9 mouse cellular contexts compared by ENCODE assay signal in the genomic region with DNA sequence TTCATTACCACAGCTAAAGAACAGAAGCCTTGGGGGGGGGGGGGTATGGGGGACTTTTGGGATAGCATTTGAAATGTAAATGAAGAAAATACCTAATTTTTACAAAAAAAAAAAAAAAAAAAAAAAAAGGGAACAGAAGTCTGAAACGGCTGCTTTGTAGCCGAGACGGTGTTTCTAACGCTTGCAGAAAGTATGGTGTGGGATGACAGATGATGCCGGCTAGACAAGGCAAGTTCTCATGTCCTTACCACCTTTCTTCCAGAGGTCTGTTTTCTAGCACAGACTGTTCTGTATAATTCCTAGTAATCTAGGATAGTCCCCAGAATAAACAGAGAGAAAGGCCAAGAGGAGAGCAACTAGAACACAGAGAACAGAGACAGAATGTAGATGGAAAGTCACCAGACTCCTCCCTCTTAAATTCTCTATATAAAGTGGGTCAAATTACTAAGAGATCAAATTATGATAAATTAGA.
A peak's percentile ranks its signal among the peaks of the same experiment; 100 is the strongest.
DNase-seq lines count a peak whose midpoint lies in the region; ATAC-seq and TF ChIP-seq lines count a peak whose summit lies in the region.
"Had no signal": no experiment of that assay in that cellular context is flagged by ENCODE, and none has a peak within 500 bp of the region (broad histone marks: within the 10 kb centered on the region; RNA-seq: fewer than 3 reads in every experiment).

No protein-coding gene starts in this region.

- WGBS in heart, embryonic 16.5 days: 52% methylated on average over 5 of the region's 5 CpGs
- WGBS in forebrain, embryonic 11.5 days: 51% methylated on average over 5 of the region's 5 CpGs
- 19% methylated on average over 5 of the region's 5 CpGs for WGBS in liver, embryonic 14.5 days (ENCODE audit: insufficient replicate concordance)

- H3K4me1 ChIP-seq in heart, embryonic 16.5 days (ENCODE audit: control insufficient read depth, insufficient read depth, low read length): peaks cover 6% of the 10 kb centered on the region
- H3K4me1 ChIP-seq in MEL (ENCODE audit: control insufficient read depth in 1 of 2, insufficient read depth in 2 of 2, low read length in 2 of 2): peaks cover 9 to 18% of the 10 kb centered on the region in 2 experiments
- peaks cover 5% of the 10 kb centered on the region; the same call in 1 of the 2 replicates for H3K4me1 ChIP-seq in forebrain, embryonic 11.5 days (replicated peaks; ENCODE audit: control insufficient read depth, insufficient read depth, low read length)
- peaks cover 15 to 20% of the 10 kb centered on the region in 2 experiments for H3K4me1 ChIP-seq in liver, embryonic 14.5 days (replicated peaks; ENCODE audit: control insufficient read depth in 2 of 2, insufficient read depth in 2 of 2, low read length in 1 of 2)

- H3K36me3 ChIP-seq in heart, embryonic 16.5 days (ENCODE audit: control insufficient read depth, insufficient read depth): no peaks in the 10 kb centered on the region
- H3K36me3 ChIP-seq in MEL (ENCODE audit: control insufficient read depth in 1 of 2, insufficient read depth in 2 of 2, low read length in 2 of 2): peaks cover 0 to 25% of the 10 kb centered on the region in 2 experiments; a peak in 2 of 4 replicates
- no peaks in the 10 kb centered on the region for H3K36me3 ChIP-seq in forebrain, embryonic 11.5 days (ENCODE audit: control insufficient read depth, insufficient read depth, low read length)
- H3K36me3 ChIP-seq in liver, embryonic 14.5 days (replicated peaks; ENCODE audit: control insufficient read depth, insufficient read depth, low read depth): no peaks in the 10 kb centered on the region

- no peak for TF ChIP-seq RAD21 in MEL (IDR thresholded peaks at IDR 0.05; ENCODE audit: low read depth, low read length)

- no peaks in the 10 kb centered on the region for H3K27me3 ChIP-seq in heart, embryonic 16.5 days (ENCODE audit: control insufficient read depth, insufficient read depth, low read length)
- H3K27me3 ChIP-seq in MEL (ENCODE audit: control insufficient read depth in 1 of 2, insufficient read depth in 2 of 2, low read length in 2 of 2): no peaks in the 10 kb centered on the region
- no peaks in the 10 kb centered on the region for H3K27me3 ChIP-seq in forebrain, embryonic 11.5 days (ENCODE audit: control insufficient read depth, insufficient read depth, low read length)
- H3K27me3 ChIP-seq in liver, embryonic 14.5 days (ENCODE audit: control insufficient read depth, insufficient read depth, low read length): no peaks in the 10 kb centered on the region

- TF ChIP-seq CTCF in MEL (IDR thresholded peaks at IDR 0.05 in 2 of 3, conservative IDR thresholded peaks at IDR 0.05 in 1 of 3; ENCODE audit: control insufficient read depth in 1 of 3, insufficient read depth in 1 of 3, low read depth in 2 of 3, low read length in 3 of 3, poor library complexity in 1 of 3, severe bottlenecking in 1 of 3): no peak
- no peak for TF ChIP-seq CTCF in liver, embryonic 14.5 days (IDR thresholded peaks at IDR 0.05; ENCODE audit: low read depth)

- H3K4me2 ChIP-seq in heart, embryonic 16.5 days (ENCODE audit: low read depth, low read length): peak overlapping the region; percentile 81
- H3K4me2 ChIP-seq in forebrain, embryonic 11.5 days (ENCODE audit: low read depth, low read length, severe bottlenecking): no peak overlapping the region
- peak overlapping the region; percentile 96 for H3K4me2 ChIP-seq in liver, embryonic 14.5 days (ENCODE audit: low read depth)

- H3K9me3 ChIP-seq in heart, embryonic 16.5 days (replicated peaks; ENCODE audit: control insufficient read depth, low read length): no peaks in the 10 kb centered on the region
- H3K9me3 ChIP-seq in MEL (replicated peaks; ENCODE audit: insufficient read depth, low read length): no peaks in the 10 kb centered on the region
- no peaks in the 10 kb centered on the region for H3K9me3 ChIP-seq in forebrain, embryonic 11.5 days (ENCODE audit: control insufficient read depth, low read length)
- no peaks in the 10 kb centered on the region for H3K9me3 ChIP-seq in liver, embryonic 14.5 days (ENCODE audit: control insufficient read depth, low read length)

- no peak for TF ChIP-seq POLR2A in MEL (IDR thresholded peaks at IDR 0.05; ENCODE audit: control insufficient read depth in 1 of 2, insufficient read depth in 1 of 2, low read depth in 1 of 2, low read length in 2 of 2, poor library complexity in 1 of 2)

- no peak for ATAC-seq in heart, embryonic 16.5 days (replicated peaks; ENCODE audit: extremely low read depth, insufficient read depth, low FRiP score)
- ATAC-seq in forebrain, embryonic 11.5 days (replicated peaks; ENCODE audit: low FRiP score): no peak
- no peak for ATAC-seq in liver, embryonic 14.5 days (ENCODE audit: insufficient read depth)

- H3K79me2 ChIP-seq in MEL (ENCODE audit: control insufficient read depth, insufficient read depth, low read length, poor library complexity): no peaks in the 10 kb centered on the region; the same call in 1 of the 2 replicates

- H3K4me3 ChIP-seq in heart, embryonic 16.5 days (ENCODE audit: low read length): no peak overlapping the region
- H3K4me3 ChIP-seq in MEL (ENCODE audit: control insufficient read depth in 1 of 2, insufficient read depth in 1 of 2, low read depth in 2 of 2, low read length in 2 of 2): peak overlapping the region; percentile 46 to 60
- H3K4me3 ChIP-seq in forebrain, embryonic 11.5 days (ENCODE audit: low read depth, low read length): no peak overlapping the region
- no peak overlapping the region for H3K4me3 ChIP-seq in liver, embryonic 14.5 days (ENCODE audit: insufficient read depth in 1 of 2, low read depth in 2 of 2, low read length in 2 of 2)

- peak overlapping the region; percentile 73 for H3K9ac ChIP-seq in heart, embryonic 16.5 days (ENCODE audit: low read length)
- peak overlapping the region; percentile 88 for H3K9ac ChIP-seq in MEL (ENCODE audit: control insufficient read depth, low read depth, low read length, poor library complexity, severe bottlenecking)
- H3K9ac ChIP-seq in forebrain, embryonic 11.5 days (ENCODE audit: low read length): no peak overlapping the region
- no peak overlapping the region; the same call in 1 of the 2 replicates for H3K9ac ChIP-seq in liver, embryonic 14.5 days (replicated peaks)

- peak overlapping the region; percentile 86 for H3K27ac ChIP-seq in heart, embryonic 16.5 days (ENCODE audit: low read length)
- peak overlapping the region; percentile 97 for H3K27ac ChIP-seq in MEL (ENCODE audit: control insufficient read depth, low read depth, low read length)
- H3K27ac ChIP-seq in forebrain, embryonic 11.5 days (ENCODE audit: low read depth, low read length): peak overlapping the region; percentile 33
- no peak overlapping the region for H3K27ac ChIP-seq in liver, embryonic 14.5 days

- intact Hi-C loops in heart, postnatal 10 days (cut with DNase I): no loop called here
- intact Hi-C loops in left cerebral cortex, postnatal 14 days (cut with DNase I): no loop called here

- TF ChIP-seq EP300 in MEL (IDR thresholded peaks at IDR 0.05; ENCODE audit: low read depth in 1 of 2, low read length in 2 of 2): no peak
- no peak for TF ChIP-seq EP300 in liver, embryonic 14.5 days (IDR thresholded peaks at IDR 0.05; ENCODE audit: low read depth)

- no peak for DNase-seq in heart, postnatal 10 days
- peak; percentile 74 for DNase-seq in MEL (ENCODE audit: low read depth, low spot score)
- DNase-seq in forebrain, embryonic 11.5 days (ENCODE audit: low spot score): no peak
- no peak for DNase-seq in liver, embryonic 14.5 days (ENCODE audit: low read depth in 3 of 3, low spot score in 3 of 3)
- no peak for DNase-seq in left cerebral cortex, postnatal 14 days (ENCODE audit: low spot score in 2 of 2)
- no peak for DNase-seq in layer of hippocampus, adult 9-11 months
- DNase-seq in thymus, postnatal 14 days: no peak
- DNase-seq: cerebellum, adult 18-20 months had no signal

TF ChIP-seq in MEL, 35 proteins besides CTCF, POLR2A, EP300 and RAD21:
- TF ChIP-seq GABPA (IDR thresholded peaks at IDR 0.05; ENCODE audit: low read depth, low read length): no peak
- TF ChIP-seq SIN3A (IDR thresholded peaks at IDR 0.05; ENCODE audit: low read length): peak; percentile 36; the same call in 1 of the 2 replicates
- peak; percentile 86 for TF ChIP-seq ZNF384 (IDR thresholded peaks at IDR 0.05; ENCODE audit: low read depth, low read length)
- peak; percentile 4; the same call in 1 of the 2 replicates for TF ChIP-seq HCFC1 (IDR thresholded peaks at IDR 0.05; ENCODE audit: low read depth, low read length)
- TF ChIP-seq TBP (IDR thresholded peaks at IDR 0.05; ENCODE audit: low read depth, low read length): no peak; the same call in 1 of the 2 replicates

Comparison
In these comparisons a context has a peak if more than half of its experiments do, and no peak if none do; other contexts are left out.
1. H3K4me3 ChIP-seq: peak in MEL (2 of 2); none in heart, embryonic 16.5 days (single experiment), forebrain, embryonic 11.5 days (single experiment) and liver, embryonic 14.5 days (0 of 2).
2. H3K9ac ChIP-seq: peak in heart, embryonic 16.5 days (single experiment) and MEL (single experiment); none in forebrain, embryonic 11.5 days (single experiment) and liver, embryonic 14.5 days (single experiment).